Mouse (Mus musculus) frontal cortex, postnatal 36 days (tissue): ENCODE measurements around the gene Cep19.

Source experiments
- DNase-seq, 2 experiments: peaks; one replicate each; pipeline ENCODE4 v3.0.0; 2022; ENCODE audit warnings: low spot score in 2 of 2

Cep19 gene

GRCm38 (mm10) chr16:32107342-32108045, 7.9 kb downstream of the Cep19 start:
- no peak for DNase-seq

GRCm38 (mm10) chr16:32108170-32108569, 8.6 kb downstream of the Cep19 start:
- no peak for DNase-seq

- DNase-seq = no peak
Measured at GRCm38 (mm10) chr16:32108578-32108977, 9.0 kb downstream of the Cep19 start.

DNA sequence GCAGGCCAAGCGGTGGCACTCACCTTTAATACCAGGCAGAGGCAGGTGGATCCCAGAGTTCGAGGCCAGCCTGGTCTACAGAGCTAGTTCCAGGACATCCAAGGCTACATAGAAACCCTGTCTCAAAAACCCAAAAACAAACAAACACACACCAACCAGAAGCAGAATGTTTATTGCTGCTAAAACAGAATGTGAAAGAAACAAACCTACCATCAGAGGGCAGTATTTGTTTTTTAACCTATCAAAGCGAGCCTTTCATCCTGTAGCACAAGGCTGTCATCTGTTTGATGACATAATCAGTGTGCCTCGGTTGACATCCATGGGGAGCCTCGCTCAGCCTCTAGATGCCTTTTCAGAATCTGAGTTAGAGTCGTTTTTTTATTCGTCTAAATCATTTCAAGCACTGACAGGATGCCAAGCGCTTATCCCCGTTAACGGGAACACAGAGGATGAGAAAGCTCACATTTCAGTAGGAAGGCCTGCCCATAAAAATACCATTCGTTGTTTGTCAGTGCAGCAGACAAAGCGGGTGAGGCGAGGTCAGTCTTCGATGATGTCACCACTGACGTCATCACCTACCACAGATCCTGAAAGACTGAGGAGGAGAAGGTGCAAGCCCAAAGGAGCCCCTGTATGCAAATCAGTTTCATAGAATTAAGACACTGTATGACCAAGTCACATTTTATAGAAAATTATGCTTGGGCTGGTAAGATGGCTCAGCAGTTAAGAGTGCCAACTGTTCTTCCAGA, 11.5 kb downstream of the Cep19 start:
- DNase-seq = no peak

GRCm38 (mm10) chr16:32113541-32114218, 14.1 kb downstream of the Cep19 start:
- peak; percentile 54 to 56 for DNase-seq

GRCm38 (mm10) chr16:32114406-32114805, 14.8 kb downstream of the Cep19 start:
- no peak for DNase-seq

DNA sequence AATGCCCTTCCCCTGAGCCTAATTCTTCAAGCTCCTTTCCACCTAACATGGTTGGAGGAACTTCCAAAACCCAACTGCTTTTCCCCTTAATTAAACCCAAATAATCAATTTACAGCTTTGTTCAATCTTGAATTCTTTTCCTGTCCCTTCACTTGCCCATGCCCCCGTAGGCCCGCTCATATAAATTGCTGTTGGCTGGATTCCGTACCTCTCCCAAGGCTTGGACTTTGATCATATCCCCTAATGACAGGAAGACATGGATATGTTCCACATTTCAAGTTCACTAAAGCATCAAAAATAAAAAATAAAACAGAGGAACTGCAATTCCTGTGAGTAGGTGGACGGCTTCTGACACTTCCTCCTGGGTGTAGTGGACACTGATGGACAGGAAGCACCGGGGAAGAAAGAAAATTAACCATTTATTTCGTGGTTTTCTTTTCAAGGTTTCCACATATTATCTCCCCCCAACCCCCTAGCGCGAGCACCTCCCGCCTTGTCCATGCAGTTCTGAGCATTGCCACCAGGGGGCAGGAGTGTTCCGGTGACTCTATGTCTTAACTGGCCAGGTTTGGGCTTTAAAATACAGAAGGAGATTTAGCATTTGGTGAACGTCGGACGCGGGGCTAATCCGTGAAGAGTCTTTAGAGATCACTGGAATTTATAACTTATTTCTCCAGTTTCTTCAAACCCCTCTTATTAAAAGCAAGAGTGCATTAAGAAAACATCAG, 15.5 kb downstream of the Cep19 start:
- peak; percentile 82 to 85 for DNase-seq

DNA sequence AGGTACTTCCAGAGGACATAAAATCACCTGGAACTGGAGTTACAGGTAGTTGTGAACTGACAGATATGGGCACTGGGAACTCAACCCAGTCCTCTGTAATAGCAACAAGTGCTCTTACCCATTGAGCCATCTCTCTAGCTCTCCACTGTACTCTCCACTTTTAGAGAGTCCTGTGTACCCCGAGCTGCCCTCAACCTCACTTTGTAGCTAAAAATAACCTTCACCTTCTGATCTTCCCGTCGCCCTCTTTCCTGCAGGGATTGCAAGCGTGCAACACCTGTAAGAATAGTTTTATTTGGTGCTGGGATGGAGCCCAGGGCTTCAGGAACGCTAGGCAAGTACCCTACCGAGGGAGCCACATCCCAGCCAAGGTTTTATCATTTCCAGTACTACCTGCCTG, 16.2 kb downstream of the Cep19 start:
- no peak for DNase-seq

- DNase-seq = no peak
Measured at GRCm38 (mm10) chr16:32116186-32116585, 16.6 kb downstream of the Cep19 start.

- no peak for DNase-seq
Measured at GRCm38 (mm10) chr16:32120454-32120853, 20.9 kb downstream of the Cep19 start.

GRCm38 (mm10) chr16:32124020-32124419, 24.4 kb downstream of the Cep19 start:
- no peak for DNase-seq

DNA sequence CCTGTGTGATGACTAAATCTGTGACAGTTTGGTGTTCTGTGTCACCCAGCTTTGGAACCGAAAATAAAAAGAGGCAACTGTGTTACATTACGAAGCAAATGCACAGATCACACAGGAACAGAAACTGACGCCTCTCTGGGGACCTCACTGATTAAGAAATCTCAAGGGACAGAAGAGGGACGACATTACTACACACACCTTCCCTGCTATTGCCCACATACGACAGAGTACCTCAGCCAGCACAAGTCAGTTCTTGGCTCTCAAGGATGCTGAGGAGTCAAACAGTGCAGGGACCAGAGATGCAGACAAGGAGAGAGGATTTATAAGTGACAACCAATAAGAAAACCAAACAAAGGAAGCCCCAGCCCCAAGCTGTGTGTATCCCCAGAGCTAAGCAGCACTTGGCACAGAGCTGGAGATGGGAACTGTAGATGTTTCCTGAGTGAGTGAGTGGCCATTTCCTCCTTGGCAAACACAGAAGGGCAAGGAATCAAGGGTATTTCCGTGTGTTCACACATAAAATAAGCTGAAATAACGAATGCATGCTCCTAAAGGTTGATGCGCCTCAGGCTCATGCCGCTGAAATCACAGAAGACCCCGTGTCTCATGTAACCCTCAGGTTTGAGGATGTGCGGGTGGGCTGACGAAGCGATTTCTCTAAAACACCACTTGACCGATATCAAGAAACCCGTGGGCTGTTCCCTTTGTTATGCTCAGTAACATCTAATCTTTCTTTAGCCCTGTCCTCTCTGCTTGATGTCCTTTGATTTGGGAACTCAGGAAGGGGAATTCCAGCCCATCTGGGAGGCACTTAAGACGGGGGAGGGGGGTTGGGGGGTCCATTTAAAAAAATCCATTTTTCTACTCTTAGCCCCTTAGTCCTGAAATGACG, 25.1 kb downstream of the Cep19 start:
- DNase-seq = no peak

DNA sequence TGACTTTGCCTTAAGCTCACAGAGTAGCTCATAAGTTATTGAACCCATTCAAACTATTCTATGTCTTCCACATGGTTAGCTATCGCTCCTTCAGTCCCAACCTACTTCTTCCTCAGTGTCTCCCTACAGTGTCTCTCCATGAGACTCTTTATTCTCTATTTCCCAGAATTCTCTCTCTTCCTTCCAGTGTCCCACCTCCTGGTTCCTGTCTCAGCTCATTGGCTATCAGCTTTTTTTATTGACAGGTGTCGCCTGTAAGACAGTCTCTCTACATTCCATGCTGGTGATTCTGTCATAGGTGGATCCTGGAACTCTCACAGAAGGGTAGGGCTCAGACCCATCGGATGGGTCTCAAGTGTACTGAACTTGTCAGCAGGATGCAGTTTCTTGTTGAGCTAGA, 25.8 kb downstream of the Cep19 start:
- DNase-seq = no peak

- DNase-seq = no peak
Measured at GRCm38 (mm10) chr16:32127046-32127445, 27.4 kb downstream of the Cep19 start.

- no peak for DNase-seq
Measured at GRCm38 (mm10) chr16:32129449-32130189, 30.0 kb downstream of the Cep19 start.

GRCm38 (mm10) chr16:32130190-32130826, 30.7 kb downstream of the Cep19 start:
- no peak for DNase-seq

DNA sequence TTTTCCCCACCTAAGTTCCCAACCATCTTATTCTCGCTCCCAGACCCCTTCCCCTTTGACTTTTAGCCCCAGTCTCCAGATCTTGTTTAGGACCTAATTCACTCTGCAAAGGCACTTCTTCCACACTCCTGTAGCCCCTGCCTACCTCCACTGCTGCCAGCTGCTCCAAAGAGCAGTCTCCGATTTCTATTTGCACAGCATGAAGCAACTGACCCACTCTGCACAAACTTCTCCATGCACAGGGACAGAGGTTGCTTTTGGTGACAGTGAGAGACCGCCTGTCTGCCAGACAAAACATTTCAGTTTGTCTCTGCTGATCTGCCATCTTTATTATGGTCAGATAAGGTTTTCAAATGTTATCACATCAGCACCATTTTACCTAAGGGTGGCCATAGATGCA, 33.5 kb downstream of the Cep19 start:
- no peak for DNase-seq

DNA sequence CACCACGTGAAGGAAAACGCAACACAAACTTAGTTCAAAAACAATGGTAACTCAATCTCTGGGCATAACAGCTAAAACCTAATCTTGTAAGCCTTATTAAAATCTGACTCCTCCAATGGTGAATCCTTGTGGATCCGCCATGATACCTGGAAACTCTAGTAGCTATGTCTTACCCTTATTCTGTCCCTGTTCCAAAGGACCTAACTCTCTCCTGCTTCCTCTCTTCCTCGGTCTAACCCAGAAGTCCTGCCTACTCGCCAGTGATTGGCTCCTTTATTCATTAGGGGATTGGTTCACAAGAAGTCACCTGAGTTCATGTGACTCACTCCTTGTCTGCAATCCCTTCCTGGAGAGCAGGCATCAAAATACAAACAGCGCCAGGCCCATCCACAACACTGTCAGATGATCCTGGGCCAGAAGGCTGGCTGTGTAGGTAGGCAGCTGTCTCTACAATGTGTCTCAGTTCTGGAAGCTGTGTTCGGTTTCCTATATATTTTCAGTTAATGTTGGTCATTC, 36.3 kb downstream of the Cep19 start:
- no peak for DNase-seq

DNA sequence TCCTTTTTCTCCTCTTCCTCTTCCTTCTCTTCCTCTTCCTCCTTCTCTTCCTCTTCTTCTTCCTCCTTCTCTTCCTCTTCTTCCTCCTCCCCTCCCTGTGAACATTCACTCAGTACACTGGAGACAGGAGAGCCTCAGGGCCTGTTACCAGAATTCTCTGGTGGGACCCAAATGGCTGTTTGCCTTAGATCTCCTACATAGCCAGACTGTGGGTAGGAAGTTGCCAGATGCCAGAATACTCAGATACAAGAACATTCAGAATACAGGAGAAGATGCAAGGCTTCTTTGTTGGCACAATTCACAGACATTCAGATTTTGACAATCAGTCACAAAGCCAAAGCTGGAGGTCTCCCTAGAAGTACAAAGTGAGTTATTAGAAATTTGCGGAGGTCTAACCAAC, 39.4 kb downstream of the Cep19 start:
- DNase-seq = peak in 1 of 2 experiments; percentile 37

DNA sequence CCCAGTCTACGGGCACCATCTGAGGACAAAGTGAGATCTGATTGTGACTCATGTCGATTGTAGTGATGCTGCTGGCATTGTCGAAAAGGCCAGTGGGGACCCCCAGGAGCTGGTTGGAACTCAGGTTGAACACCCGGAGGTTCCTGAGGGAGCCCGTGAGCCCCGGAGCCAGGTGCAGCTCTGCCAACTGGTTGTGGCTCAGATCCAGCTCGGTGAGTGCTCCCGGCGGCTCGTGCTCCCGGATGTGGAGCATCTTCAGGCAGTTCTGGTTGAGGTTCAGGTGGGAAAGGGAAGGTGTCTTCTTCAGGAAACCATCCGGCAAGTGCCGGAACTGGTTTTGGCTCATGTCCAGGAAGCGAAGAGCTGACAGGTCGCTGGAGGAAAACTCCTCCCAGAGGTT, 44.2 kb downstream of the Cep19 start:
- no peak for DNase-seq
